Mouse (Mus musculus) embryo, embryonic 11.5 days (tissue): ENCODE results near the gene Kif18a.

Experiments used
- DNase-seq: peaks from one replicate; pipeline ENCODE4 v3.0.0-alpha.2; 2012; ENCODE audit warnings: low read depth, low spot score

Gene Kif18a

DNA sequence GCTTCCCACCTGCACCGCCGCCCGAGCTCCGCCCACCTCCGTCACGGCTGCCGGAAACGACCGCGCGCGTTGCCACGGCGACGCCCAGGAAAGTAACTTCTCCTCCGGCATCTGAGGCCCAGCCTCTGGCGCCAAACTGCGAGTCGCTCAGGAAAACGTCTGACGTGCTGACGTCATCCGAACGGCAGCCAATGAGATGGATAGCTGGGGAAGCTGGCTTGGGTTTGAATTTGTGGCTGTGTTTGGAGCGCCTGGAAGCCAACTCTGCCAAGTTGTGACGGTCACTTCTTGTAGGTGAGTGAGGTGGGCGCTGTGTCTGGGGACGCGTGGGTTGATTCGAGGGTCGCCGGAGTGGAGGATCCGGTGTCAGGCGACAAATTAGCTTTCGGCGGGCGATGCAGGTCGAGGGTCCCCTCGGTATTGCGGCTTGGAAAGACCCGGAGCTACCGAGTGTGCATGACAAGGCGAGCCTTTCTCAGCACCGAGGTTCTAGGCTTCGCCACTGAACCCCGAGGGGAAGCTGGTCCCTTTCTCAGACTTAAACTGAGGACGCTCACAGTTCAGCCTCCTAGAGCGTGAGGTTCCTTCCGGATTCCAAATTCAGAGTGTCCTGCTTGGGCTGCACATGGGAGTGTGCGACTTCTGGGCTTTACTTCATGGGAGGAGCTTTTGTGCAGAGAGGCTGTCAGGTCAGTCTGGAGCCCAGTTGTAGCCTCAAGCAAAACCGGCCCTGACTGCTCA, at the start of gene Kif18a, which contains the start of gene Mettl15:
Kif18a (plus strand) TSS at position 139 of the 741 bp plus-strand sequence.
Mettl15 (minus strand) TSS at position 149 of the 741 bp plus-strand sequence.
- DNase-seq: peak; percentile 96

DNA sequence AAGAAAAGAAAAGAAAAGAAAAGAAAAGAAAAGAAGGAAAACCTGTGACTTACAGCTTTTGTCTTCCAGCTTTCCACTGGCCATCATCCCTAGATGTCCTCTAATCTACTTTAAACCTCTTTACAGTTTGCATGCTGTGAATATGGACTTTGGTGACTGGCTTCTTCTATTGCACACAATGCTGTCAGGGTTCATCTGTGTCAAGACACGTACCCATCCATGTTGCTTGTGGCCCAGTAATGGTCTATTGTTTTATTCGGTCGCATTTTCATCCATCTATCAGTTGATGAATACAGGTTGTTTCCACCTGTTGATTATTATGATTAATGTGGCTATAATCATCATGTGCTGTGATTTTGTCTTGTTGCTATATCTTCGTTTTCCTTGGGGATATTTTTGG, 46.7 kb upstream of the Kif18a start:
- no peak for DNase-seq

DNA sequence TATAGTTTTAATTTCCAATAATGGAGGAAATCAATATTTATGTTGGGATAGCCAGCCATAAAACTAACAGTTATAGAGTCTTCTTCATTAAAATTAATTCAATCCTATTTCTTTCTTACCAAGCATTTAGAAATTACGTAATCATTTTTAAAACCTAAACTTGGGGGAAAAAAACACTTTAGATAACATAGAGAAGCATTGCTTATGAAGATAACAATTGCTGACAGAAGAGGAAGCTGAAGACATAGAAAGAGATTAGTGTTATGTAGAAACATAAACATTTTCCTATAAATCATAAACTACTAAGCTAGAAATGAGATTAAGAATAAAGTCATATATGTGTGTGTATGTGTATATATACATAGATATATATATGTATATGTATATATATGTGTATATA, 44.8 kb upstream of the Kif18a start:
- DNase-seq: no peak

DNA sequence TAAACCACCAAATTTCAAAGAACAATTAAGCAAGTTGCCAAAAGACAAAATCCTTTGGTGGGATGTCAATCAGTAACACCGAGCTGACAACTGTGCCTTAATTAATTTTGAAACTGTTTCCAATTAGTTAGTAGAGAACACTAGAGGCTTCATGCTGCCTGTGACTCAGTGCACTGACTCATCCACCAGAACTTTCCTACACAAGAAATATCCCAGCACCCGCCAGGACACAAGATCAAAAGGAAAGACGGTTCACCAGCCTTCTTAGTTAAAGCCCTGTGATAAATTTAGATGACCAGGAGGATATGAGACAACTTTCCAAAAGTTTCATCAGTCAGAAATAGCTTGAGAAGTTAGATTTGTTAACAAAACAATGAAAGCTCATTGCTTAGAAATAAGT, 38.6 kb upstream of the Kif18a start:
- DNase-seq: no peak

DNA sequence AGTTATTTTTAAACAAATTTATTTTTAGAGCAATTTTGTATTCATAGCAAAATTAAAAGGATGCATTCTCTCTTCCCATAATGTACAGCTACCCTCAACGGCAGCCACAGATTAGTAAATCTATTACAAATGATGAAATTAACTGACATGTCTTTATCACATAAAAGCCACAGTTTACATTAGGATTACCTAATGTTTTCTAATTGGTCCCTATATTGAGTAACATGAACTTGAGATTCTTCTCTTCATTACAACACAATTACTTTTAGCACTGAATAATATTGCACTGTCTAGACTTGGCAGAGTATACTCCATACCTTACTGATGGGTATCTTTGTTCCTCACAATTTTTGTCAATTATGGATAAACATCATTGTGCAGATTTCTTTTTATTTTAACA, 17.8 kb upstream of the Kif18a start:
- no peak for DNase-seq

DNA sequence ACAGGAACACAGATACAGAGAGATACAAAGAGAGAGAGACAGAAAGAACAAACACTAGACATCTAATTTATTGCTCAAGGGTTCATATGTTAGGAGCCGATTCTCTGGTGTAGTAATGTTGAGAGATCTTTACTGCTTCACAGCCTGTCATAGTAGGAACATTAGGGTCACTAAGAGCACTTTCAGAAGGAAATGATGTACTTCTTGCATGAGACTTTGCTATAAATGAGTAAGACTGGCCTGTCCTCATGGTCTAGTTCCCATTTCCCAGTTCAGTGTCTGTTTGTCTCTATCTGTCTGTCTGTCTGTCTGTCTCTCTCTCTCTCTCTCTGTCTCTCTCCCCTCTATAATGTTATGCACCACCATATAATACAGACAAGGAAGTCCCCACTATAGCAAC, 7.4 kb upstream of the Kif18a start:
- no peak for DNase-seq

DNA sequence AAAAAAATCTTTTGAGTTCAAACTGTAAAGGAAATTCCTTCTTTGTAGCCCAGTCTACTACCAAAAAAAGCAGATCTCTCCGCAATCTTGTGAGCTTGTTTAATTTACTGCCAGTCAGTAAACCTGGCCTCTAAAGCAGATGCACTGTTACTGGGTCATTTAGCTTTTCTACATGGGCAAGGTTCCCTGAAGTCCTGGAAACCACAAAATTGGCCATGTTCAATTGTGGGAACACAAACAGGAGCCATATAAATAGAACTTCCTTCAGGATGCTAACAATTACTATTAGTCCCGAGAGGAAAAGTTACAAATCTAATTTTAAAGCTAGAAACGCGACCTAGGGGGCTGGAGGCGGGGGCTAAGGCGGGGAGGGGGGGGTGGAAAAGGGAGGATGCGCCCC, 2.9 kb upstream of the Kif18a start:
- DNase-seq: no peak

- DNase-seq: peak; percentile 23
These were observed 2.5 kb upstream of the Kif18a start for GRCm38 (mm10) chr2:109278036-109278435.

DNA sequence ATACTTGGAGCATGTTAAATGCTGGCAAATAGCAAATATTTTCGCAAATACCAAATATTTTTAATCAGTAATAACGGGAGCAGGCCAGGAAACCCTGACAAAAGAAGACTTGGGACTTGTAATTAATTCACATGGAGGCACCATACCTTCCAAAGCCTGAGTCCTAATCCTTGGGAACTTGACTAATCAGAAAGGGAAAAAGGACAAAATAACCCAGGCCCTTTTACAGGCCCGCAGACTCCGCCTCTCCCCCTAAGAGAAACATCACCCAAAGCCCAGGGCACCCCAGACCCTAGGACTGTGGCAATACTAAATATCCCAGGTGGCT, 302 bp upstream of the Kif18a start:
- DNase-seq: no peak

GRCm38 (mm10) chr2:109281341-109281690, 778 bp downstream of the Kif18a start:
- no peak for DNase-seq

DNA sequence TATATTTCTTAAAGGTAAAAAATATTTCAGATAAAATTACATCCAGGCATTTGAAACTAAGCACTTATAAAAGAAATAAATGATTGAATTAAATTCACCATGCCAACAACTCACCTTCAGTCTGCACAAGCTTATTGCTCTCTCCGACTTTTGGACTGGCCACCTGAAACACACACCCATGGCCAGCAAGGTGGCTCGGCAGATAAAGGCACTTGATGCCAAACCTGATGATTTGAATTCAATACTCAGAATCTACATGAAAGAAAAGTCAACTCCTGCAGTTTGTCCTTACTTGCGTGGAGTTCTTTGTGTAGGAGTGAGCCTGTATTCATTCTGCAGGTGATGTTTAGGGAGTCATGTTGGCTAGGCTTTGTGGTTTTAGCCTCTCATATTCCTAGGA, 3.6 kb downstream of the Kif18a start:
- no peak for DNase-seq

DNA sequence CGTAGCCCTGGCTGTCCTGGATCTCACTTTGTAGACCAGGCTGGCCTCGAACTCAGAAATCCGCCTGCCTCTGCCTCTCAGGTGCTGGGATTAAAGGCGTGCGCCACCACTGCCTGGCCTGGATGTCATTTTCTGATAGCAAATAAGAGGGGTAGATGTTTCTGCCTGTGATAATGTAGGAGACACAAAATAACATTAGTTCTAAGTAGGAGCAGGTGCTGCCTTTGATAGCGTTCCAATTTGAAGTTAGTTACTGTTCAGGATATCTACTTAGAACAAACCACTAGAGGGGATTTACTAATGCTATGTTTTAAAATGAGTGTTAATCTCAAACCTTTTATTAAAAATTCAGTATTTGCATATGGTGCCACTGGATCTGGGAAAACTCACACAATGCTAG, 8.8 kb downstream of the Kif18a start:
- no peak for DNase-seq

GRCm38 (mm10) chr2:109296264-109296663, 15.7 kb downstream of the Kif18a start:
- no peak for DNase-seq

DNA sequence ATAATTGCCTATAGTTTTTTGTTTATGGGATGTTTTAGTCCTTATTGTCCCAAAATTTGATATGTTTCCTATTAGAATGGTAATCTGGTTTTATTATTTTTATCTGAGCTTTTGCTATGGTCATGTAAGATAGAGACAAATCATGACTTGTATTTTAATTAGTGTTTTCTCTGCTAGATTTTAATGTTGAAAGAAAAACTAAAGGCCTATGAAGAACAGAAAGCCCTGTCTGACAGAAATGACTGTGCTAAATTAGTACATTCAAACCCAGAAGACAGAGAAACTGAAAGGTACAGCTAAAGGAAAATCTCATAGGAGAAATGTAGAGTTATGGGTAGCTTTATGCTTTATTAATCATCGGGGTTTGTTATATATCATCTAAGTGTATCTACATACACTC, 17.6 kb downstream of the Kif18a start:
- no peak for DNase-seq

DNA sequence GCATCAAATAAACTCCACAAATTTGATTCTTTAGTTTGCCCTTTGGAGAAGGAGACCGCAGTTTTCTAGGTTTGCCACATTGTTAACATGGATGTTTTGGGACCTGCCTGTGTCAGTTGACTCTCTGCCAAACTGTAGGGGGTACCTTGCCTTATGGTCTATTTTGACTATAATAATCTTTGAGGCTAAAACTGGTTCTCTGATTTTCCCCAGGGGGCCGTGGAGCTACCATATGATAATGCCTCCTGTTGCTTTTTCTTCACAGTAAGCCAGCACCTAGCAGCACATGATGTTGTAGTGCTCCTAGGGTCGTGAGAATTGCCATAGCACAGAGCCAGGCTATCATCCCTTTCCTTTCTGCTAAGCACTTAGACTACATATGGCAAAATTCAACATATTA, 21.7 kb downstream of the Kif18a start:
- no peak for DNase-seq

DNA sequence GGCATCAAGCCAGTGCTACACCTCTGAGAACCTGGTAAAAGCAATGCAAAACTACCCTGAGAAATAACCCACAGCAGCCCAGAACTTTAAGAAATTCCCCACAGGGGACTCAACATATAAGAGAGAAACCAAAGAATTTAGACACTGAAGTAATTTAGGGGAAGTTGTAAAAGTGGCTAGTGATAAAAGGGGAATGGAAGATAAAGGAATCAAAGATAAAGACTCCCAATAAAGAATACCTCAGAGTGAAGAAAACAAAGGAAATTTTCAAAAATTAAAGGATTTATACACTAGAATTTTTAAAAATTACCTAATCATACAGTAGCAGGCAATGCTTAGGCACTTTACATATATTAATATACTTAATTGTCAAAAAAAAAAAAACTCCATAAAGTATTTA, 23.1 kb downstream of the Kif18a start:
- no peak for DNase-seq

- DNase-seq: no peak
These were observed 30.8 kb downstream of the Kif18a start for GRCm38 (mm10) chr2:109311369-109311768.

- no peak for DNase-seq
These were observed 51.3 kb downstream of the Kif18a start for GRCm38 (mm10) chr2:109331807-109332206.

- DNase-seq: no peak
These were observed 53.7 kb downstream of the Kif18a start for GRCm38 (mm10) chr2:109334237-109334636.

DNA sequence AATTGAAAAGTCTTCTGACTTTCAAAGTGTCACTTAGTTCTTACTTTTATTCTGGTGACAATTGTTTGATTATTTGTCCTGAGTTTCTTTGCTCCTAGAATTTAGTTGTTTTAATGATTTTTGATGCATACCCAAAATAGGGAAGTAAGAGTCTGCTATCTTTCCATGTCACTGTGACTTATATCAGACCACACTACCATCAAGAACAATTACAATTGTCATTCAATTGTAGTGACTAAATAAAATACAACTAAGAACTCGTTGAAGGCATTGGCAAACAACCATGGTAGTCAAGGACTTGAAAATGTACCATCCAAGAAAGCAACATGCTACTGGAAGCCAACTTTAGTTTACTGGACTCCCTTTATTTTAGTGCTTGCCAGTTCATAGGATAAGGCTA, 55.2 kb downstream of the Kif18a start:
- no peak for DNase-seq

GRCm38 (mm10) chr2:109345386-109345785, 64.8 kb downstream of the Kif18a start:
- DNase-seq: no peak

GRCm38 (mm10) chr2:109348742-109349141, 68.2 kb downstream of the Kif18a start:
- DNase-seq: no peak

DNA sequence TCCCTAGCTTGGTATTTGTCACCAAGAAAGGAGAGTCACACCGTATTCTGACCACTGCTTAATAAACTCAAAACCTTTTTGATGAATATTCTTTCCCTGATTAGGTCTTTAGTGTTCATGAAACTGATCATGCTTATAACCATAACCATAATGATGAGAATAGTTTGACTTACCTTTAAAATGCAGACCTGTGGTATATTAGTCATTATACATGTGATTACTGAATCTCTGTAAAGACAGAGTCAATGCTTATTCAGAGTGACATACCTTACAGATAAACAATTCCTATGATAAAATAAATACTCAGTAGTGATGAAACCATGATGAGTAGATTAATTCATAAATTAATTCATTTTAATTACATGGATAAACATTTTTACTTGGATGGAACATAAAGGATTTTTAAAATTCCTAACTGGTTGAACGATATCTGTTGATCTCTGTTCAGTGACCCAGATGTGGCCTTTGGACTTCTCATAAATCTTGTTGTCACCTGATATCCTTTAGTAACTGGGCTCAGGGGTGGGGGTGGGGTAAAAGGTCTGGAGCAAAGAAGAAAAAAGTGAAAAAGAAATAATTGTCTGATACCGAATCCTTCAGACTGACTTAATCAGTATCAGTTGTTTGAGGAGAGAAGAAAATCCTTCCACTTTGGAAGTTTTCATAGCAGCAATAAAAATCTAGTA, 78.1 kb downstream of the Kif18a start:
- DNase-seq: no peak

DNA sequence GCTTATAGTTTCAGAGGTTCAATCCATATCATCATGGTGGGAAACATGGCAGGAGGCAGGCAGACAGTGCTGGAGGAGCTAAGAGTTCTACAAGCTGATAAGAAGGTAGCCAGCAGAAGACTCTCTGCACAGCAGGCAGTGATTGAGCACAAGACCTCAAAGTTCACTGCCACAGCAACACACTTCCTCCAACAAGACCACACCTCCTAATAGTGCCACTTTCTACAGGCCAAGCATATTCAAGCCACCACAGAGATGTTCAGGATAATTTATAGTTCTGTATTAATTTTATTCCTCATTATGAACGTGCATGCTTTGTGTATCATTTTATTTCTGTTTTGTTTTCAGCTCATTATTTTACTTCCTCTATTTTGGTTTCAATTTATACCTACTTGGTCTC, 85.4 kb downstream of the Kif18a start:
- no peak for DNase-seq
